In genomic region chr5:119265149-119265890, GRCm38 (mm10) we compare ENCODE assay signal across 8 mouse cellular contexts.
A peak's percentile ranks its signal among the peaks of the same experiment; 100 is the strongest.
DNase-seq lines count a peak whose midpoint lies in the region; ATAC-seq and TF ChIP-seq lines count a peak whose summit lies in the region.

No protein-coding gene starts in this region.

- H3K9ac ChIP-seq in forebrain, embryonic 16.5 days (replicated peaks; ENCODE audit: low read depth, low read length), result no peak overlapping the region
- no peak overlapping the region for H3K9ac ChIP-seq in kidney, postnatal 0 days (ENCODE audit: low read depth, low read length)

- TF ChIP-seq CTCF in kidney, postnatal 0 days (IDR thresholded peaks at IDR 0.05; ENCODE audit: low read depth), result no peak

- no peak overlapping the region for H3K4me3 ChIP-seq in forebrain, embryonic 16.5 days (replicated peaks; ENCODE audit: low read length)
- no peak overlapping the region for H3K4me3 ChIP-seq in forebrain, embryonic 10.5 days
- no peak overlapping the region for H3K4me3 ChIP-seq in kidney, postnatal 0 days (replicated peaks; ENCODE audit: low read depth, low read length)

- no peaks in the 10 kb centered on the region for H3K36me3 ChIP-seq in forebrain, embryonic 16.5 days (ENCODE audit: control insufficient read depth, insufficient read depth)
- no peaks in the 10 kb centered on the region for H3K36me3 ChIP-seq in forebrain, embryonic 10.5 days (replicated peaks)
- H3K36me3 ChIP-seq in kidney, postnatal 0 days (ENCODE audit: insufficient read depth, low read length), result no peaks in the 10 kb centered on the region

- 0 out of 2 replicates have a peak, but pooled peaks cover 4% of the 10 kb centered on the region for H3K4me1 ChIP-seq in forebrain, embryonic 16.5 days (replicated peaks; ENCODE audit: control insufficient read depth, insufficient read depth, low read length)
- H3K4me1 ChIP-seq in forebrain, embryonic 10.5 days, result no peaks in the 10 kb centered on the region
- no peaks in the 10 kb centered on the region for H3K4me1 ChIP-seq in kidney, postnatal 0 days (replicated peaks; ENCODE audit: insufficient read depth, low read length)

- H3K9me3 ChIP-seq in forebrain, embryonic 16.5 days (ENCODE audit: control insufficient read depth, low read length), result no peaks in the 10 kb centered on the region
- no peaks in the 10 kb centered on the region; the same call in 1 of the 2 replicates for H3K9me3 ChIP-seq in forebrain, embryonic 10.5 days
- H3K9me3 ChIP-seq in kidney, postnatal 0 days (replicated peaks; ENCODE audit: low read length), result no peaks in the 10 kb centered on the region

- no peak for ATAC-seq in forebrain, embryonic 16.5 days
- ATAC-seq in kidney, postnatal 0 days (replicated peaks; ENCODE audit: low FRiP score, low read depth), result no peak

- H3K4me2 ChIP-seq in forebrain, embryonic 16.5 days (ENCODE audit: low read length), result peak overlapping the region; percentile 14; the same call in 1 of the 2 replicates
- H3K4me2 ChIP-seq in kidney, postnatal 0 days (ENCODE audit: low read length), result peak overlapping the region; percentile 15

- no peak for DNase-seq in forebrain, embryonic 10.5 days (ENCODE audit: extremely low spot score, low spot score)
- DNase-seq in ovary, adult 18-20 months (ENCODE audit: low spot score), result peak; percentile 12
- no peak for DNase-seq in ovary, postnatal 36 days (ENCODE audit: low spot score)
- peak; percentile 76 for DNase-seq in kidney, postnatal 0 days (ENCODE audit: low spot score)
- peak; percentile 36 to 51 for DNase-seq in lung, postnatal 4 days
- no peak for DNase-seq in adipocyte (ENCODE audit: low spot score)
- no peak for DNase-seq in retina, embryonic 14.5 days (ENCODE audit: low spot score)

- no peaks in the 10 kb centered on the region for H3K27me3 ChIP-seq in forebrain, embryonic 16.5 days (replicated peaks; ENCODE audit: control insufficient read depth, insufficient read depth, low read length)
- no peaks in the 10 kb centered on the region for H3K27me3 ChIP-seq in forebrain, embryonic 10.5 days (ENCODE audit: poor library complexity, severe bottlenecking)
- H3K27me3 ChIP-seq in kidney, postnatal 0 days (ENCODE audit: insufficient read depth, low read length), result no peaks in the 10 kb centered on the region

- WGBS in forebrain, embryonic 16.5 days, result 43% methylated on average over 20 of the region's 20 CpGs
- 77% methylated on average over 20 of the region's 20 CpGs for WGBS in forebrain, embryonic 10.5 days
- 39% methylated on average over 20 of the region's 20 CpGs for WGBS in kidney, postnatal 0 days

- no peak overlapping the region for H3K27ac ChIP-seq in forebrain, embryonic 16.5 days (ENCODE audit: low read length)
- no peak overlapping the region for H3K27ac ChIP-seq in forebrain, embryonic 10.5 days
- no peak overlapping the region for H3K27ac ChIP-seq in kidney, postnatal 0 days

Comparison
In these comparisons a context has a peak if more than half of its experiments do, and no peak if none do; other contexts are left out.
1. DNase-seq: peak in ovary, adult 18-20 months (single experiment), kidney, postnatal 0 days (single experiment) and lung, postnatal 4 days (2 of 2); none in forebrain, embryonic 10.5 days (single experiment), ovary, postnatal 36 days (single experiment), adipocyte (single experiment) and retina, embryonic 14.5 days (single experiment).